Mouse (Mus musculus) ES-Bruce4 (cell line): ENCODE measurements around the gene A830005F24Rik. TPM values are rescaled to one million over a fixed set of nuclear protein-coding genes. Genes with fewer than 3 reads are reported as not detected.
"Not testable (repeated sequence)": the region's sequence is repeated elsewhere in the genome, so short reads cannot be mapped to it uniquely, and the experiment has no call there.

Experiments used
- H3K27ac ChIP-seq: 2 replicates; pipeline ENCODE4 v1.5.1; 2012; ENCODE audit warnings: low read length, inconsistent platforms; ENCODE audit not compliant: insufficient read depth
- H3K27me3 ChIP-seq: 2 replicates; pipeline ENCODE4 v1.6.1; 2012; ENCODE audit warnings: mild to moderate bottlenecking, low read length, inconsistent platforms; ENCODE audit not compliant: control insufficient read depth, poor library complexity, insufficient read depth, severe bottlenecking
- H3K36me3 ChIP-seq: 2 replicates; pipeline ENCODE4 v1.6.1; 2012; ENCODE audit warnings: inconsistent platforms, mild to moderate bottlenecking, low read length, moderate library complexity; ENCODE audit not compliant: control insufficient read depth, poor library complexity, insufficient read depth, severe bottlenecking
- H3K4me1 ChIP-seq: one replicate; pipeline ENCODE4 v1.8.1; 2011; ENCODE audit warnings: low read length; ENCODE audit not compliant: control insufficient read depth, insufficient read depth
- H3K4me3 ChIP-seq: 2 replicates; pipeline ENCODE4 v1.5.1; 2011; ENCODE audit warnings: low read depth, mild to moderate bottlenecking, low read length
- H3K9ac ChIP-seq: 2 replicates; pipeline ENCODE4 v1.6.1; 2012; ENCODE audit warnings: low read depth, mild to moderate bottlenecking, inconsistent platforms; ENCODE audit not compliant: poor library complexity, severe bottlenecking
- H3K9me3 ChIP-seq: replicated peaks from 2 replicates; pipeline ENCODE4 v1.6.1; 2012; ENCODE audit warnings: mild to moderate bottlenecking, low read length, inconsistent platforms; ENCODE audit not compliant: control insufficient read depth, poor library complexity, insufficient read depth, severe bottlenecking
- CTCF ChIP-seq: IDR thresholded peaks from one replicate; pipeline ENCODE4 v1.8.1; 2011; ENCODE audit warnings: low read depth, low read length
- EP300 ChIP-seq: IDR thresholded peaks from 2 replicates; pipeline ENCODE4 v1.6.1; 2011; ENCODE audit warnings: low read depth, low read length; ENCODE audit not compliant: insufficient read depth
- POLR2A ChIP-seq: IDR thresholded peaks from one replicate; pipeline ENCODE4 v1.8.1; 2011; ENCODE audit warnings: low read length; ENCODE audit not compliant: insufficient read depth
- polyA plus RNA-seq: library from polyadenylated mRNA; stranded (reverse); fragments of >200 nt; gene quantifications from 2 replicates; pipeline ENCODE4 v1.2.4, GENCODE M21; 2011; ENCODE audit warnings: low read depth; ENCODE audit not compliant: missing spikeins, insufficient read depth, insufficient read length

Gene A830005F24Rik
- polyA plus RNA-seq, 1 experiment: not detected

DNA sequence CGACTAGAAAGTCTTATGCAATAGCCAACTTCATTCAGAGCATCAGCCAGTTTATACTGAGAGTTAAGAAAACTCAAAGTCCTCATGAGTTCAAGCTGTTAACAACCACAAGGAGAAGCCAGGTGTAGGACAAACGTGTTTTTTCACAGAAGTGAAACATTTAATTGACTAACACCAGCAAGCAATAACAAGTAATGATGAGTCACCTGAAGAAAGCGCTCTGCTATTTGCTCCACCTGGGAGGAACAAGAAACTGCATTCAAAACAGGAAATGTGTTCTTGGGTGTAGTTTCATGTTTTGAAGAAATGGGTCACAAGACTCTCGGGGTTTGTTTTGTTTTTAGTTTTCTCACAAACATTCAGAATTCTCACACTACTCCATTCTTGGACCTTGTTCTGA lies 2.5 kb downstream of the A830005F24Rik start:
- no peaks in the 10 kb centered on the region for H3K4me1 ChIP-seq
- H3K4me3 ChIP-seq: no peak overlapping the region
- no peak for TF ChIP-seq CTCF
- TF ChIP-seq POLR2A: no peak
- no peak for TF ChIP-seq EP300
- H3K27me3 ChIP-seq: no peaks in the 10 kb centered on the region
- H3K9ac ChIP-seq: no peak overlapping the region
- H3K27ac ChIP-seq: no peak overlapping the region
- H3K36me3 ChIP-seq: no peaks in the 10 kb centered on the region
- no peaks in the 10 kb centered on the region; the same call in 1 of the 2 replicates for H3K9me3 ChIP-seq

- H3K27me3 ChIP-seq, H3K4me1 ChIP-seq, H3K27ac ChIP-seq, H3K9me3 ChIP-seq, H3K36me3 ChIP-seq, H3K4me3 ChIP-seq, H3K9ac ChIP-seq: not testable (repeated sequence)
Observed at GRCm38 (mm10) chr13:48519122-48519521, 5.8 kb downstream of the A830005F24Rik start.

DNA sequence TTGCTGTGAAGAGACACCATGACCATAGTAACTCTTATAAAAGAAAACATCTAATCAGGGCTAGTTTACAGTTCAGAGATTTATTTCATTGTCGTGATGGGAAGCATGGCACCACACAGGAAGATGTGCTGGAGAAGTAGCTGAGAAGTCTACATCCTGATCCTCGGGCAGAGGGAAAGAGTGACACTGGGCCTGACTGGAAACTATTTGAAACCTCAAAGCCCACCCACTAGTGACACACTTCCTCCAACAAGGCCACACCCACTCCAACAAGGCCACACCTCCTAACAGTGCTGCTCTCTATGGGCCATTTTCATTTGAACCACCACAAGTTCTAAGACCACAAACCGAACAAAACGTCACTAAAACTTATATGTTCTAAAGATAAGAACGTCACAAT lies 12.4 kb downstream of the A830005F24Rik start:
- Histone ChIP-seq H3K9ac (no peak overlapping the region), H3K36me3 (no peaks in the 10 kb centered on the region), H3K4me3 (no peak overlapping the region), H3K4me1 (peaks cover 2% of the 10 kb centered on the region), H3K27me3 (no peaks in the 10 kb centered on the region), H3K9me3 (no peaks in the 10 kb centered on the region), H3K27ac (no peak overlapping the region)
- TF ChIP-seq EP300 (no peak), POLR2A (no peak), CTCF (no peak)

- TF ChIP-seq CTCF (peak; percentile 70), POLR2A (no peak), EP300 (peak; percentile 69)
- Histone ChIP-seq H3K4me1 (peaks cover 2% of the 10 kb centered on the region), H3K27ac (peak overlapping the region; percentile 70), H3K36me3 (no peaks in the 10 kb centered on the region), H3K27me3 (no peaks in the 10 kb centered on the region), H3K4me3 (peak overlapping the region; percentile 19), H3K9ac (no peak overlapping the region), H3K9me3 (no peaks in the 10 kb centered on the region)
Observed at GRCm38 (mm10) chr13:48528123-48528871, 14.9 kb downstream of the A830005F24Rik start.

- H3K4me1 ChIP-seq: peaks cover 2% of the 10 kb centered on the region
- H3K9ac ChIP-seq: no peak overlapping the region
- TF ChIP-seq CTCF (no peak), POLR2A (no peak), EP300 (no peak)
- H3K27me3 ChIP-seq: no peaks in the 10 kb centered on the region
- H3K4me3 ChIP-seq: no peak overlapping the region
- H3K36me3 ChIP-seq: no peaks in the 10 kb centered on the region
- H3K27ac ChIP-seq: no peak overlapping the region
- no peaks in the 10 kb centered on the region for H3K9me3 ChIP-seq
Observed at GRCm38 (mm10) chr13:48529028-48529427, 15.7 kb downstream of the A830005F24Rik start.

GRCm38 (mm10) chr13:48530685-48531084 lies 17.3 kb downstream of the A830005F24Rik start:
- Histone ChIP-seq H3K27ac (no peak overlapping the region), H3K9me3 (no peaks in the 10 kb centered on the region), H3K4me3 (no peak overlapping the region), H3K27me3 (no peaks in the 10 kb centered on the region), H3K36me3 (peaks cover under 1% of the 10 kb centered on the region; the same call in 1 of the 2 replicates), H3K9ac (no peak overlapping the region), H3K4me1 (peaks cover 2% of the 10 kb centered on the region)
- TF ChIP-seq EP300 (no peak), POLR2A (no peak), CTCF (no peak)
